Mouse (Mus musculus): ENCODE data around the gene Dnajb4. TPM values are rescaled to one million over a fixed set of nuclear protein-coding genes. Genes with fewer than 3 reads are reported as not detected.
"Not testable (repeated sequence)": the region's sequence is repeated elsewhere in the genome, so short reads cannot be mapped to it uniquely, and the experiment has no call there.

Dnajb4 gene
- total RNA-seq (2014; rRNA removed; ENCODE audit: low replicate concordance): 52.9 and 54.5 TPM in 2 replicates
- 60.1 TPM in 2 replicates for polyA plus RNA-seq (2015; fragmentation: Nextera tagmentation; extraction: Ambion mirVana)

DNA sequence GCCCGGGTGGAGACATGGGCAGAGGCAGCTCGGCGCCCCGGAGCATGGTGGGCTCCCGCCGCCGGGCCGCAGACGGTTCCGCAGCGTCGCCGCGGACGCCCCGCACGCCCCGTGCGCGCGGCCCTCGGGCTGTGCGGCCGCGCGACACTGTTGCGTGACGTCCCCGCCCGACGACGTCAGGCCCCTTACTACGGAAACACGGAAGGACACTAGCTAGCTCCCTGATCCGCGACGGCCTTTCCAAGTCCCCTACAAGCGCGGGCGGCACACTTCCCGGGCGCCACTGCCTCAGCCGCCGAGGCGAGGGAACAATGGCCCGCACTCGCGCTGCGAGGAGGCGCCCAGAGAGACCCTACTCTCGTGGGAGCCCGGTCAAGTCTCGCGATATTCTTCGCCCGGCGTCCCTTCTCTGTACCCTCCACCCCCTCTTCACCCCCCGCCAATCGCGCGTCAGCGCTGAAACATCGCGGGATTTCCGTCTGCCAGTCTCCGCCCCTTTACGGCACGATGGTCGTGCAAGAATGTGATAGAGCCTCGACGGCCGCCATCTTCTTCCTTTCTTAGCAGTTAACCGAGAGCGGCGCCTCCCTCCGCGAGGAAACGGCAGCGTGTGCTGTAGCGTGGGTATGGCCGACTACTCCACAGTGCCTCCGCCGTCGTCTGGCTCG lies at the start of gene Dnajb4, which contains the start of gene Fubp1:
Dnajb4 (minus strand) TSS at position 336 of the 668 bp plus-strand sequence.
Fubp1 (plus strand) TSS at position 456 of the 668 bp plus-strand sequence.
- Histone ChIP-seq H3K27ac (ENCODE audit: low read depth) (peak within 1 kb of the TSS; percentile 100), H3K9me3 (replicated peaks; ENCODE audit: control insufficient read depth, low read length) (no peaks in the 10 kb centered on the region), H3K27me3 (ENCODE audit: control insufficient read depth, insufficient read depth, low read length) (no peaks in the 10 kb centered on the region), H3K4me1 (ENCODE audit: control insufficient read depth, insufficient read depth) (peaks cover 26% of the 10 kb centered on the region), H3K36me3 (replicated peaks; ENCODE audit: control insufficient read depth, insufficient read depth, low read length) (peaks cover 9% of the 10 kb centered on the region; the same call in 1 of the 2 replicates), H3K4me3 (ENCODE audit: low read depth, low read length) (peak within 1 kb of the TSS; percentile 89), H3K4me2 (ENCODE audit: low read depth, low read length) (peak within 1 kb of the TSS; percentile 91), H3K9ac (replicated peaks; ENCODE audit: low read depth, low read length) (peak within 1 kb of the TSS; percentile 99)
- WGBS: under 1% methylated on average over 84 of the region's 85 CpGs
- DNase-seq (ENCODE audit: low spot score) (peak; percentile 99), ATAC-seq (ENCODE audit: insufficient read depth, low read depth) (peak; percentile 96)
- TF ChIP-seq CTCF (IDR thresholded peaks at IDR 0.05; ENCODE audit: low read depth) (no peak), EP300 (IDR thresholded peaks at IDR 0.05; ENCODE audit: low read depth) (peak; percentile 99)

DNA sequence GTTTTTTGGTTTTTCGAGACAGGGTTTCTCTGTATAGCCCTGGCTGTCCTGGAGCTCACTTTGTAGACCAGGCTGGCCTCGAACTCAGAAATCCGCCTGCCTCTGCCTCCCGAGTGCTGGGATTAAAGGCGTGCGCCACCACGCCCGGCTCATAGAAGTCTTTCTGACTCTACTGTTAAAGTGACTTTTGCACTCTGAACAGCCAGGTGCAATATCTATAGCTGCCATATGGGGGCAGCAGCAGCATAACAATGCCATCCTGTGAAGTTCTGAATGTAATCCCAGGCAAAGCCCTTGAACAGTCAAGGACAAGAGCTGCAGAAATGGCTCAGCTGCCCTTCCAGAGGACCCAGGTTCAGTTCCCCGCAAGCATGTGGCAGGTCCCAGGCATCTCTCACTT lies 49.3 kb upstream of the Dnajb4 start:
- Histone ChIP-seq H3K27ac (ENCODE audit: low read depth) (peak overlapping the region; percentile 79), H3K4me2 (ENCODE audit: low read depth, low read length) (peak overlapping the region; percentile 16; the same call in 1 of the 2 replicates), H3K4me1 (ENCODE audit: control insufficient read depth, insufficient read depth) (peaks cover 12% of the 10 kb centered on the region)
- ATAC-seq (ENCODE audit: insufficient read depth, low read depth): peak; percentile 45
- not testable (repeated sequence) for H3K9ac ChIP-seq (replicated peaks; ENCODE audit: low read depth, low read length); H3K27me3 ChIP-seq (ENCODE audit: control insufficient read depth, insufficient read depth, low read length); H3K4me3 ChIP-seq (ENCODE audit: low read depth, low read length); H3K36me3 ChIP-seq (replicated peaks; ENCODE audit: control insufficient read depth, insufficient read depth, low read length); H3K9me3 ChIP-seq (replicated peaks; ENCODE audit: control insufficient read depth, low read length)
- 13% methylated on average over 7 of the region's 9 CpGs for WGBS
- TF ChIP-seq EP300 (IDR thresholded peaks at IDR 0.05; ENCODE audit: low read depth) (0 out of 2 replicates have a peak, but pooled peaks have one; percentile 62), CTCF (IDR thresholded peaks at IDR 0.05; ENCODE audit: low read depth) (peak; percentile 86)
- peak; percentile 88 for DNase-seq (ENCODE audit: low spot score)

DNA sequence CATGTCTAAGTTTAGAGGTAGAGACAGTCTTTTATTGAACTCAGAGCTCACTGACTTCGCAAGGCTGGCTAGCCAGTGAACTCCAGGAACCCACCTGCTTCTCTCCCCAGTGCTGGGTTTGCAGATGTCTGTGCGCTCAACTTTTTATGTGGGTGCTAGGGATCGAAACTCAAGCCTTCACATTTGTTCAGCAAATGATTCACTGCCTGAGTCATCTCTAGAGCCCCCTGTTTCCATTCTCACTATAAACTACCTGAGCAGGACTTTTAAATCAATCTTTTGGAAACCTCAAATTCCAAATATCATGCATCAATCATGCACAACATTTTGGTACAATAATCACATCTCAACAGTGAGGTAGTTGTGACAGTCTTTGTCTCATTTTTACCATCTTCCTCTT lies 47.4 kb upstream of the Dnajb4 start:
- Histone ChIP-seq H3K9ac (replicated peaks; ENCODE audit: low read depth, low read length) (no peak overlapping the region), H3K9me3 (replicated peaks; ENCODE audit: control insufficient read depth, low read length) (no peaks in the 10 kb centered on the region), H3K27me3 (ENCODE audit: control insufficient read depth, insufficient read depth, low read length) (no peaks in the 10 kb centered on the region), H3K4me1 (ENCODE audit: control insufficient read depth, insufficient read depth) (peaks cover 7% of the 10 kb centered on the region), H3K4me3 (ENCODE audit: low read depth, low read length) (no peak overlapping the region), H3K27ac (ENCODE audit: low read depth) (0 out of 2 replicates have a peak overlapping the region, but pooled peaks have one; percentile 9), H3K4me2 (ENCODE audit: low read depth, low read length) (no peak overlapping the region), H3K36me3 (replicated peaks; ENCODE audit: control insufficient read depth, insufficient read depth, low read length) (peaks cover 23% of the 10 kb centered on the region; the same call in 1 of the 2 replicates)
- no peak for TF ChIP-seq CTCF (IDR thresholded peaks at IDR 0.05; ENCODE audit: low read depth)
- no peak for TF ChIP-seq EP300 (IDR thresholded peaks at IDR 0.05; ENCODE audit: low read depth)
- ATAC-seq (ENCODE audit: insufficient read depth, low read depth) (no peak), DNase-seq (ENCODE audit: low spot score) (no peak)
- WGBS: 64% methylated on average over 3 of the region's 3 CpGs

DNA sequence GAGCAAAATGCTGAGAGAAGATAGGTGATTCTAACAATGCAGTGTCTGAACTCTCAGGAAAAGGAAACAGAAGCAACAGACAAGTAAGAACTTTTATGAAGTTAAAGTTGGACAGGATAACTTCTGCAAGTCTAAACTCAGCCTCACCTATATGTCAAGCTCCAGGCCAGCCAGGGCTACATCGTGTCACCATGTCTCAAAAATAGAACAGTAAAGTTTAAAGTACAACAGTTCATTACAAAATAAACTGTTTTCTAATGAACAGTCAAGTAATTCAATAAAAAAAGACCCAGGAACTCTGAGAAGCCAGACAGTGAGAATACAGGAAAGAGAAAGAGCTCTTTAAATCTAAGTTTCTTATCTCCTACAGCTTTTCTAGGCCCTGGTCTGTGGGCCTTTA lies 40.4 kb upstream of the Dnajb4 start:
- Histone ChIP-seq H3K9me3 (replicated peaks; ENCODE audit: control insufficient read depth, low read length) (no peaks in the 10 kb centered on the region), H3K27me3 (ENCODE audit: control insufficient read depth, insufficient read depth, low read length) (no peaks in the 10 kb centered on the region), H3K27ac (ENCODE audit: low read depth) (no peak overlapping the region), H3K4me2 (ENCODE audit: low read depth, low read length) (no peak overlapping the region), H3K4me1 (ENCODE audit: control insufficient read depth, insufficient read depth) (no peaks in the 10 kb centered on the region), H3K4me3 (ENCODE audit: low read depth, low read length) (no peak overlapping the region), H3K36me3 (replicated peaks; ENCODE audit: control insufficient read depth, insufficient read depth, low read length) (peaks cover 67% of the 10 kb centered on the region), H3K9ac (replicated peaks; ENCODE audit: low read depth, low read length) (no peak overlapping the region)
- DNase-seq (ENCODE audit: low spot score) (no peak), ATAC-seq (ENCODE audit: insufficient read depth, low read depth) (no peak)
- WGBS: 59% methylated on average over 1 of the region's 1 CpGs
- TF ChIP-seq EP300 (IDR thresholded peaks at IDR 0.05; ENCODE audit: low read depth) (no peak), CTCF (IDR thresholded peaks at IDR 0.05; ENCODE audit: low read depth) (no peak)

DNA sequence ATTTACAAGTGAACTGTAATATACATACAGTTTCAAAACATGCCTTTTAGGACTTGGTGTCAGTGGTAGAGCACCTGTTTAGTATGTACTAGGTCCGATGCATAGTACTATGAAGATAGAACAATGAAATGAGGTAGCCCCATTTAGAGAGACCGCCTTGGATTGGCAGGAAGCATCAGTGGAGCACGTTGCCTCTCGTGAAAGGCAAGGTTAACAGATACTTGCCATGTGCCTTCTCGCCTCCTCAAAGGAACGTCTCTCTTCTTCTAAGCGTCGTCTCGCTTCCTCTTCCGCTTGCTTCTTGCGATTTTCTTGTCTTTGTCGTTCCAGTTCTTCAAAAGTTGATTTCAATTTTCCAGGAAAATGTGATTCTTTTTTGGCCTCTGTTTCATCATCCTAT lies 37.6 kb upstream of the Dnajb4 start:
- H3K36me3 ChIP-seq (replicated peaks; ENCODE audit: control insufficient read depth, insufficient read depth, low read length): peaks cover 67% of the 10 kb centered on the region

More for the DNA sequence above, 37.6 kb upstream of the Dnajb4 start:
- no peaks in the 10 kb centered on the region for H3K9me3 ChIP-seq (replicated peaks; ENCODE audit: control insufficient read depth, low read length)
- no peaks in the 10 kb centered on the region for H3K27me3 ChIP-seq (ENCODE audit: control insufficient read depth, insufficient read depth, low read length)
- no peak overlapping the region for H3K4me3 ChIP-seq (ENCODE audit: low read depth, low read length)
- no peak overlapping the region for H3K9ac ChIP-seq (replicated peaks; ENCODE audit: low read depth, low read length)
- H3K4me2 ChIP-seq (ENCODE audit: low read depth, low read length): no peak overlapping the region
- H3K27ac ChIP-seq (ENCODE audit: low read depth): no peak overlapping the region
- ATAC-seq (ENCODE audit: insufficient read depth, low read depth) (no peak), DNase-seq (ENCODE audit: low spot score) (no peak)
- H3K4me1 ChIP-seq (ENCODE audit: control insufficient read depth, insufficient read depth): no peaks in the 10 kb centered on the region
- 84% methylated on average over 12 of the region's 12 CpGs for WGBS
- TF ChIP-seq EP300 (IDR thresholded peaks at IDR 0.05; ENCODE audit: low read depth) (no peak), CTCF (IDR thresholded peaks at IDR 0.05; ENCODE audit: low read depth) (no peak)
